Mouse (Mus musculus): ENCODE results near the gene Pigw. TPM values are rescaled to one million over a fixed set of nuclear protein-coding genes. Genes with fewer than 3 reads are reported as not detected.

The Pigw gene
- 1.3 and 1.5 TPM in 2 replicates for polyA plus RNA-seq (2015; fragmentation: Nextera tagmentation; extraction: Ambion mirVana)

- Histone ChIP-seq H3K9me3 (ENCODE audit: control insufficient read depth) (no peaks in the 10 kb centered on the region), H3K4me3 (ENCODE audit: low read depth, low read length) (peak within 1 kb of the TSS; percentile 79), H3K36me3 (ENCODE audit: control insufficient read depth, insufficient read depth) (0 out of 2 replicates have a peak, but pooled peaks cover 18% of the 10 kb centered on the region), H3K9ac (ENCODE audit: low read depth, low read length) (peak within 1 kb of the TSS; percentile 76), H3K4me1 (replicated peaks; ENCODE audit: control insufficient read depth, insufficient read depth, low read length) (peaks cover 4% of the 10 kb centered on the region), H3K27ac (ENCODE audit: low read depth, low read length) (peak within 1 kb of the TSS; percentile 91), H3K27me3 (replicated peaks; ENCODE audit: control insufficient read depth, insufficient read depth, low read length) (no peaks in the 10 kb centered on the region), H3K4me2 (replicated peaks; ENCODE audit: low read depth) (peak within 1 kb of the TSS; percentile 95)
- no peak; the same call in 1 of the 2 replicates for TF ChIP-seq CTCF (IDR thresholded peaks at IDR 0.05; ENCODE audit: low read depth)
- peak; percentile 96 for ATAC-seq
- 0% methylated on average over 78 of the region's 81 CpGs for WGBS
Observed at GRCm38 (mm10) chr11:84879772-84880464, at the start of gene Pigw, which contains the start of gene Myo19. TSS of gene Pigw (minus strand) at chr11:84880285. TSS of gene Myo19 (plus strand) at chr11:84880148.

DNA sequence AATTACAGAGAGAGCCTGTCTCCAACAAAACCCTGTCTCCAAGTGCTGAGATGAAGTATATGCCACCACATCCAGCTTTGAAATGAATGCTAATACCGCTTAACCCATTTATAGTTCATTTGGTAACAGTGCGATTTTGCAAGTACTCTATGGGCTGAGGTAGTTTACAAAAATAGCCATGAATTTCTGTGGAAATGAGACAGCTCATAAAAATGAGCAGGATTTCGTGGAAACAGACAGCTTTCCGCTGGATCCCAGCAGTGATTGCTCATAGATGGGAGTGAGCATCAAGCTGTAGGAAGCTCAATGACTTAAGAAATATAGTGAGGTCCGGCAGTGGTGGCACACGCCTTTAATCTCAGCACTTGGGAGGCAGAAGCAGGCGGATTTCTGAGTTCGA lies 40.9 kb upstream of the Pigw start:
- WGBS = 88% methylated on average over 8 of the region's 8 CpGs
- TF ChIP-seq CTCF (IDR thresholded peaks at IDR 0.05; ENCODE audit: low read depth) = no peak
- Histone ChIP-seq H3K27me3 (replicated peaks; ENCODE audit: control insufficient read depth, insufficient read depth, low read length) (no peaks in the 10 kb centered on the region), H3K4me1 (replicated peaks; ENCODE audit: control insufficient read depth, insufficient read depth, low read length) (peaks cover 3% of the 10 kb centered on the region; the same call in 1 of the 2 replicates), H3K36me3 (ENCODE audit: control insufficient read depth, insufficient read depth) (no peaks in the 10 kb centered on the region), H3K27ac (ENCODE audit: low read depth, low read length) (no peak overlapping the region), H3K4me2 (replicated peaks; ENCODE audit: low read depth) (no peak overlapping the region), H3K9ac (ENCODE audit: low read depth, low read length) (no peak overlapping the region), H3K4me3 (ENCODE audit: low read depth, low read length) (no peak overlapping the region), H3K9me3 (ENCODE audit: control insufficient read depth) (no peaks in the 10 kb centered on the region)
- ATAC-seq = no peak

GRCm38 (mm10) chr11:84919951-84920350 lies 39.9 kb upstream of the Pigw start:
- TF ChIP-seq CTCF (IDR thresholded peaks at IDR 0.05; ENCODE audit: low read depth) = no peak
- no peaks in the 10 kb centered on the region for H3K27me3 ChIP-seq (replicated peaks; ENCODE audit: control insufficient read depth, insufficient read depth, low read length)
- H3K9me3 ChIP-seq (ENCODE audit: control insufficient read depth) = no peaks in the 10 kb centered on the region
- H3K4me3 ChIP-seq (ENCODE audit: low read depth, low read length) = no peak overlapping the region
- ATAC-seq = no peak
- H3K9ac ChIP-seq (ENCODE audit: low read depth, low read length) = no peak overlapping the region
- H3K36me3 ChIP-seq (ENCODE audit: control insufficient read depth, insufficient read depth) = no peaks in the 10 kb centered on the region
- no peak overlapping the region for H3K27ac ChIP-seq (ENCODE audit: low read depth, low read length)
- WGBS = 64% methylated on average over 7 of the region's 7 CpGs
- no peak overlapping the region for H3K4me2 ChIP-seq (replicated peaks; ENCODE audit: low read depth)
- H3K4me1 ChIP-seq (replicated peaks; ENCODE audit: control insufficient read depth, insufficient read depth, low read length) = peaks cover 3% of the 10 kb centered on the region; the same call in 1 of the 2 replicates

- Histone ChIP-seq H3K4me2 (replicated peaks; ENCODE audit: low read depth) (no peak overlapping the region), H3K36me3 (ENCODE audit: control insufficient read depth, insufficient read depth) (0 out of 2 replicates have a peak, but pooled peaks cover 3% of the 10 kb centered on the region), H3K9ac (ENCODE audit: low read depth, low read length) (no peak overlapping the region), H3K27me3 (replicated peaks; ENCODE audit: control insufficient read depth, insufficient read depth, low read length) (no peaks in the 10 kb centered on the region), H3K27ac (ENCODE audit: low read depth, low read length) (no peak overlapping the region), H3K4me1 (replicated peaks; ENCODE audit: control insufficient read depth, insufficient read depth, low read length) (peaks cover 3% of the 10 kb centered on the region; the same call in 1 of the 2 replicates), H3K4me3 (ENCODE audit: low read depth, low read length) (no peak overlapping the region), H3K9me3 (ENCODE audit: control insufficient read depth) (no peaks in the 10 kb centered on the region)
- peak; percentile 68 for TF ChIP-seq CTCF (IDR thresholded peaks at IDR 0.05; ENCODE audit: low read depth)
- 33% methylated on average over 3 of the region's 3 CpGs for WGBS
- ATAC-seq = no peak
Observed at GRCm38 (mm10) chr11:84919276-84919675, 39.2 kb upstream of the Pigw start.

GRCm38 (mm10) chr11:84918425-84918824 lies 38.3 kb upstream of the Pigw start:
- Histone ChIP-seq H3K36me3 (ENCODE audit: control insufficient read depth, insufficient read depth) (peaks cover 9% of the 10 kb centered on the region; the same call in 1 of the 2 replicates), H3K4me2 (replicated peaks; ENCODE audit: low read depth) (peak overlapping the region; percentile 43), H3K4me1 (replicated peaks; ENCODE audit: control insufficient read depth, insufficient read depth, low read length) (peaks cover 3% of the 10 kb centered on the region; the same call in 1 of the 2 replicates), H3K9me3 (ENCODE audit: control insufficient read depth) (no peaks in the 10 kb centered on the region), H3K4me3 (ENCODE audit: low read depth, low read length) (no peak overlapping the region), H3K27ac (ENCODE audit: low read depth, low read length) (no peak overlapping the region), H3K27me3 (replicated peaks; ENCODE audit: control insufficient read depth, insufficient read depth, low read length) (no peaks in the 10 kb centered on the region), H3K9ac (ENCODE audit: low read depth, low read length) (no peak overlapping the region)
- 5% methylated on average over 16 of the region's 16 CpGs for WGBS
- peak; percentile 67; the same call in 1 of the 2 replicates for ATAC-seq
- TF ChIP-seq CTCF (IDR thresholded peaks at IDR 0.05; ENCODE audit: low read depth) = peak; percentile 95

- no peak for TF ChIP-seq CTCF (IDR thresholded peaks at IDR 0.05; ENCODE audit: low read depth)
- Histone ChIP-seq H3K4me3 (ENCODE audit: low read depth, low read length) (peak overlapping the region; percentile 89), H3K27ac (ENCODE audit: low read depth, low read length) (no peak overlapping the region), H3K4me1 (replicated peaks; ENCODE audit: control insufficient read depth, insufficient read depth, low read length) (peaks cover 3% of the 10 kb centered on the region; the same call in 1 of the 2 replicates), H3K9ac (ENCODE audit: low read depth, low read length) (no peak overlapping the region), H3K36me3 (ENCODE audit: control insufficient read depth, insufficient read depth) (peaks cover 20% of the 10 kb centered on the region; the same call in 1 of the 2 replicates), H3K27me3 (replicated peaks; ENCODE audit: control insufficient read depth, insufficient read depth, low read length) (no peaks in the 10 kb centered on the region), H3K4me2 (replicated peaks; ENCODE audit: low read depth) (peak overlapping the region; percentile 79), H3K9me3 (ENCODE audit: control insufficient read depth) (no peaks in the 10 kb centered on the region)
- no peak for ATAC-seq
- WGBS = 63% methylated on average over 7 of the region's 7 CpGs
Observed at GRCm38 (mm10) chr11:84916703-84917300, 36.7 kb upstream of the Pigw start.
